Mouse (Mus musculus): ENCODE measurements around the gene Dus4l. TPM values are rescaled to one million over a fixed set of nuclear protein-coding genes. Genes with fewer than 3 reads are reported as not detected.

Dus4l gene
- polyA plus RNA-seq (2014; fragmentation: Nextera tagmentation; extraction: Ambion mirVana) = 12.1 and 13.6 TPM in 2 replicates

GRCm38 (mm10) chr12:31654197-31654964 lies at the start of gene Dus4l, which contains the start of gene Cog5:
Gene Dus4l, minus strand, starts transcription at chr12:31654826.
Gene Cog5, plus strand, starts transcription at chr12:31654869.
- ATAC-seq (ENCODE audit: insufficient read depth) (peak; percentile 96), DNase-seq (peak; percentile 95)
- Histone ChIP-seq H3K36me3 (ENCODE audit: insufficient read depth) (no peaks in the 10 kb centered on the region), H3K4me3 (ENCODE audit: low read depth, low read length) (peak within 1 kb of the TSS; percentile 81), H3K4me2 (peak within 1 kb of the TSS; percentile 79), H3K27ac (ENCODE audit: low read depth) (peak within 1 kb of the TSS; percentile 93), H3K9me3 (ENCODE audit: low read depth, low read length) (no peaks in the 10 kb centered on the region), H3K27me3 (ENCODE audit: insufficient read depth, low read length) (no peaks in the 10 kb centered on the region), H3K9ac (peak within 1 kb of the TSS; percentile 79), H3K4me1 (ENCODE audit: insufficient read depth) (peaks cover 4% of the 10 kb centered on the region; the same call in 1 of the 2 replicates)
- TF ChIP-seq CTCF (IDR thresholded peaks at IDR 0.05; ENCODE audit: low read depth) = no peak
- WGBS = under 1% methylated on average over 47 of the region's 47 CpGs

GRCm38 (mm10) chr12:31703904-31704303 lies 49.3 kb upstream of the Dus4l start:
- H3K9me3 ChIP-seq (ENCODE audit: low read depth, low read length) = no peaks in the 10 kb centered on the region
- ATAC-seq (ENCODE audit: insufficient read depth) (no peak), DNase-seq (no peak)
- H3K4me3 ChIP-seq (ENCODE audit: low read depth, low read length) = no peak overlapping the region
- peak; percentile 15 for TF ChIP-seq CTCF (IDR thresholded peaks at IDR 0.05; ENCODE audit: low read depth)
- no peak overlapping the region for H3K4me2 ChIP-seq
- H3K27me3 ChIP-seq (ENCODE audit: insufficient read depth, low read length) = no peaks in the 10 kb centered on the region
- H3K9ac ChIP-seq = no peak overlapping the region
- no peak overlapping the region for H3K27ac ChIP-seq (ENCODE audit: low read depth)
- H3K36me3 ChIP-seq (ENCODE audit: insufficient read depth) = no peaks in the 10 kb centered on the region
- 57% methylated on average over 6 of the region's 6 CpGs for WGBS
- no peaks in the 10 kb centered on the region for H3K4me1 ChIP-seq (ENCODE audit: insufficient read depth)

- 54% methylated on average over 5 of the region's 5 CpGs for WGBS
- no peak overlapping the region for H3K4me3 ChIP-seq (ENCODE audit: low read depth, low read length)
- H3K9me3 ChIP-seq (ENCODE audit: low read depth, low read length) = no peaks in the 10 kb centered on the region
- H3K36me3 ChIP-seq (ENCODE audit: insufficient read depth) = no peaks in the 10 kb centered on the region
- TF ChIP-seq CTCF (IDR thresholded peaks at IDR 0.05; ENCODE audit: low read depth) = no peak
- H3K27me3 ChIP-seq (ENCODE audit: insufficient read depth, low read length) = no peaks in the 10 kb centered on the region
- no peak overlapping the region for H3K4me2 ChIP-seq
- DNase-seq = no peak
- no peaks in the 10 kb centered on the region for H3K4me1 ChIP-seq (ENCODE audit: insufficient read depth)
- no peak for ATAC-seq (ENCODE audit: insufficient read depth)
- H3K27ac ChIP-seq (ENCODE audit: low read depth) = no peak overlapping the region
- H3K9ac ChIP-seq = no peak overlapping the region
Measured at GRCm38 (mm10) chr12:31701411-31701810, 46.8 kb upstream of the Dus4l start.

GRCm38 (mm10) chr12:31700623-31701347 lies 46.2 kb upstream of the Dus4l start:
- 60% methylated on average over 5 of the region's 5 CpGs for WGBS
- Histone ChIP-seq H3K4me2 (no peak overlapping the region), H3K27me3 (ENCODE audit: insufficient read depth, low read length) (no peaks in the 10 kb centered on the region), H3K36me3 (ENCODE audit: insufficient read depth) (no peaks in the 10 kb centered on the region), H3K27ac (ENCODE audit: low read depth) (no peak overlapping the region), H3K9me3 (ENCODE audit: low read depth, low read length) (no peaks in the 10 kb centered on the region), H3K9ac (no peak overlapping the region), H3K4me3 (ENCODE audit: low read depth, low read length) (no peak overlapping the region), H3K4me1 (ENCODE audit: insufficient read depth) (no peaks in the 10 kb centered on the region)
- DNase-seq (no peak), ATAC-seq (ENCODE audit: insufficient read depth) (no peak)
- TF ChIP-seq CTCF (IDR thresholded peaks at IDR 0.05; ENCODE audit: low read depth) = no peak

- Histone ChIP-seq H3K27ac (ENCODE audit: low read depth) (no peak overlapping the region), H3K4me2 (no peak overlapping the region), H3K27me3 (ENCODE audit: insufficient read depth, low read length) (no peaks in the 10 kb centered on the region), H3K36me3 (ENCODE audit: insufficient read depth) (no peaks in the 10 kb centered on the region), H3K9ac (no peak overlapping the region), H3K4me1 (ENCODE audit: insufficient read depth) (no peaks in the 10 kb centered on the region), H3K9me3 (ENCODE audit: low read depth, low read length) (no peaks in the 10 kb centered on the region), H3K4me3 (ENCODE audit: low read depth, low read length) (no peak overlapping the region)
- WGBS = 75% methylated on average over 1 of the region's 1 CpGs
- DNase-seq (no peak), ATAC-seq (ENCODE audit: insufficient read depth) (no peak)
- TF ChIP-seq CTCF (IDR thresholded peaks at IDR 0.05; ENCODE audit: low read depth) = no peak
Measured at GRCm38 (mm10) chr12:31693278-31693677, 38.7 kb upstream of the Dus4l start.

- H3K4me1 ChIP-seq (ENCODE audit: insufficient read depth) = no peaks in the 10 kb centered on the region
- H3K4me3 ChIP-seq (ENCODE audit: low read depth, low read length) = no peak overlapping the region
- no peak overlapping the region for H3K4me2 ChIP-seq
- H3K36me3 ChIP-seq (ENCODE audit: insufficient read depth) = 0 out of 2 replicates have a peak, but pooled peaks cover 2% of the 10 kb centered on the region
- no peak for TF ChIP-seq CTCF (IDR thresholded peaks at IDR 0.05; ENCODE audit: low read depth)
- H3K27ac ChIP-seq (ENCODE audit: low read depth) = no peak overlapping the region
- DNase-seq (no peak), ATAC-seq (ENCODE audit: insufficient read depth) (no peak)
- H3K9ac ChIP-seq = no peak overlapping the region
- 86% methylated on average over 3 of the region's 3 CpGs for WGBS
- no peaks in the 10 kb centered on the region for H3K9me3 ChIP-seq (ENCODE audit: low read depth, low read length)
- no peaks in the 10 kb centered on the region for H3K27me3 ChIP-seq (ENCODE audit: insufficient read depth, low read length)
Measured at GRCm38 (mm10) chr12:31686679-31687078, 32.1 kb upstream of the Dus4l start.

- DNase-seq = no peak
- 63% methylated on average over 3 of the region's 3 CpGs for WGBS
- no peak for ATAC-seq (ENCODE audit: insufficient read depth)
- no peak overlapping the region for H3K27ac ChIP-seq (ENCODE audit: low read depth)
- no peak for TF ChIP-seq CTCF (IDR thresholded peaks at IDR 0.05; ENCODE audit: low read depth)
- H3K36me3 ChIP-seq (ENCODE audit: insufficient read depth) = peaks cover 42% of the 10 kb centered on the region
- no peak overlapping the region for H3K4me2 ChIP-seq
- no peak overlapping the region for H3K9ac ChIP-seq
- H3K9me3 ChIP-seq (ENCODE audit: low read depth, low read length) = no peaks in the 10 kb centered on the region
- H3K4me3 ChIP-seq (ENCODE audit: low read depth, low read length) = no peak overlapping the region
- no peaks in the 10 kb centered on the region for H3K27me3 ChIP-seq (ENCODE audit: insufficient read depth, low read length)
- no peaks in the 10 kb centered on the region for H3K4me1 ChIP-seq (ENCODE audit: insufficient read depth)
Measured at GRCm38 (mm10) chr12:31667187-31667586, 12.6 kb upstream of the Dus4l start.

All from lung, embryonic 14.5 days (tissue).